Mouse (Mus musculus) bone marrow macrophage, adult 2 months (primary cell): ENCODE results near the gene Dip2b. TPM values are rescaled to one million over a fixed set of nuclear protein-coding genes. Genes with fewer than 3 reads are reported as not detected.
A peak's percentile ranks its signal among the peaks of the same experiment; 100 is the strongest.

Experiments
- H3K27ac ChIP-seq: 2 replicates; pipeline ENCODE4 v1.5.1; 2012; ENCODE audit warnings: low read depth, low read length; ENCODE audit not compliant: insufficient read depth
- H3K4me1 ChIP-seq: 2 replicates; pipeline ENCODE4 v1.6.1; 2012; ENCODE audit warnings: low read length; ENCODE audit not compliant: control insufficient read depth, insufficient read depth
- H3K4me3 ChIP-seq: 2 replicates; pipeline ENCODE4 v1.5.1; 2012; ENCODE audit warnings: mild to moderate bottlenecking, low read length, moderate library complexity; ENCODE audit not compliant: insufficient read depth
- CTCF ChIP-seq: IDR thresholded peaks from 2 replicates; pipeline ENCODE4 v1.5.1; 2012; ENCODE audit warnings: low read depth, mild to moderate bottlenecking, low read length, moderate library complexity
- POLR2A ChIP-seq: IDR thresholded peaks from 2 replicates; pipeline ENCODE4 v1.6.1; 2012; ENCODE audit warnings: mild to moderate bottlenecking, low read depth, low read length, borderline replicate concordance
- polyA plus RNA-seq: library from polyadenylated mRNA; stranded (reverse); fragments of >200 nt; gene quantifications from 2 replicates; pipeline ENCODE4 v1.2.4, GENCODE M21; 2012; ENCODE audit not compliant: missing spikeins, insufficient read depth, insufficient read length

Dip2b gene
- polyA plus RNA-seq, 1 experiment, result 33.0 TPM

- H3K4me1 ChIP-seq, result peaks cover 34% of the 10 kb centered on the region
- TF ChIP-seq CTCF (no peak), POLR2A (no peak)
- H3K4me3 ChIP-seq, result no peak overlapping the region
- no peak overlapping the region for H3K27ac ChIP-seq
Measured at GRCm38 (mm10) chr15:100045576-100045975, 7.1 kb downstream of the Dip2b start.

- Histone ChIP-seq H3K4me3 (no peak overlapping the region), H3K4me1 (peaks cover 35% of the 10 kb centered on the region), H3K27ac (peak overlapping the region; percentile 30)
- TF ChIP-seq CTCF, result no peak
- no peak for TF ChIP-seq POLR2A
Measured at GRCm38 (mm10) chr15:100049496-100050087, 11.1 kb downstream of the Dip2b start.

GRCm38 (mm10) chr15:100050940-100051339, 12.5 kb downstream of the Dip2b start:
- Histone ChIP-seq H3K27ac (no peak overlapping the region), H3K4me3 (no peak overlapping the region), H3K4me1 (peaks cover 35% of the 10 kb centered on the region)
- TF ChIP-seq POLR2A, result no peak
- TF ChIP-seq CTCF, result no peak

- no peak for TF ChIP-seq POLR2A
- no peak for TF ChIP-seq CTCF
- peaks cover 37% of the 10 kb centered on the region for H3K4me1 ChIP-seq
- H3K4me3 ChIP-seq, result no peak overlapping the region
- no peak overlapping the region for H3K27ac ChIP-seq
Measured at GRCm38 (mm10) chr15:100052726-100053125, 14.3 kb downstream of the Dip2b start.

GRCm38 (mm10) chr15:100056397-100056908, 18.0 kb downstream of the Dip2b start:
- Histone ChIP-seq H3K4me1 (peaks cover 30% of the 10 kb centered on the region), H3K4me3 (no peak overlapping the region), H3K27ac (no peak overlapping the region)
- no peak for TF ChIP-seq CTCF

- Histone ChIP-seq H3K4me1 (peaks cover 25% of the 10 kb centered on the region), H3K27ac (no peak overlapping the region), H3K4me3 (no peak overlapping the region)
- no peak for TF ChIP-seq CTCF
Measured at GRCm38 (mm10) chr15:100057698-100058097, 19.2 kb downstream of the Dip2b start.

- no peak overlapping the region for H3K27ac ChIP-seq
- no peak overlapping the region for H3K4me3 ChIP-seq
- peaks cover 28% of the 10 kb centered on the region for H3K4me1 ChIP-seq
- TF ChIP-seq CTCF, result no peak
- TF ChIP-seq POLR2A, result no peak
Measured at GRCm38 (mm10) chr15:100058143-100058542, 19.7 kb downstream of the Dip2b start.

GRCm38 (mm10) chr15:100058912-100059311, 20.4 kb downstream of the Dip2b start:
- no peak overlapping the region for H3K27ac ChIP-seq
- peaks cover 29% of the 10 kb centered on the region for H3K4me1 ChIP-seq
- no peak overlapping the region for H3K4me3 ChIP-seq
- TF ChIP-seq POLR2A (no peak), CTCF (no peak)

GRCm38 (mm10) chr15:100059626-100060311, 21.3 kb downstream of the Dip2b start:
- no peak for TF ChIP-seq CTCF
- no peak for TF ChIP-seq POLR2A
- no peak overlapping the region for H3K4me3 ChIP-seq
- H3K27ac ChIP-seq, result no peak overlapping the region
- peaks cover 29% of the 10 kb centered on the region for H3K4me1 ChIP-seq

GRCm38 (mm10) chr15:100060513-100061140, 22.2 kb downstream of the Dip2b start:
- Histone ChIP-seq H3K4me1 (peaks cover 29% of the 10 kb centered on the region), H3K4me3 (no peak overlapping the region), H3K27ac (no peak overlapping the region)
- TF ChIP-seq CTCF, result no peak
- no peak for TF ChIP-seq POLR2A
